Mouse (Mus musculus): ENCODE results near the gene Maml2. TPM values are rescaled to one million over a fixed set of nuclear protein-coding genes. Genes with fewer than 3 reads are reported as not detected.

Gene Maml2
- polyA plus RNA-seq, 1 experiment from 2014 or later, result 8.6 TPM

- H3K36me3 ChIP-seq (replicated peaks; ENCODE audit: control insufficient read depth, insufficient read depth, low read depth, low read length), result no peaks in the 10 kb centered on the region
- H3K4me1 ChIP-seq (ENCODE audit: control insufficient read depth, insufficient read depth, low read length), result no peaks in the 10 kb centered on the region
- no peaks in the 10 kb centered on the region for H3K9me3 ChIP-seq (replicated peaks; ENCODE audit: control insufficient read depth, low read length)
- H3K9ac ChIP-seq (replicated peaks; ENCODE audit: low read length), result no peak overlapping the region
- H3K27me3 ChIP-seq (ENCODE audit: control insufficient read depth, insufficient read depth, low read length), result no peaks in the 10 kb centered on the region
- H3K4me2 ChIP-seq (ENCODE audit: low read depth, low read length), result no peak overlapping the region
- 78% methylated on average over 1 of the region's 1 CpGs for WGBS
- no peak for ATAC-seq (replicated peaks; ENCODE audit: insufficient number of reproducible peaks, low FRiP score, low TSS enrichment, low read depth)
- no peak overlapping the region for H3K4me3 ChIP-seq (ENCODE audit: low read depth, low read length)
- DNase-seq (ENCODE audit: low spot score), result no peak
- no peak overlapping the region for H3K27ac ChIP-seq (replicated peaks; ENCODE audit: low read depth, low read length)
These were observed 279.4 kb downstream of the Maml2 start for GRCm38 (mm10) chr9:13577150-13577549.

GRCm38 (mm10) chr9:13581184-13581583 lies 283.4 kb downstream of the Maml2 start:
- DNase-seq (ENCODE audit: low spot score), result no peak
- WGBS, result 88% methylated on average over 5 of the region's 5 CpGs
- no peak overlapping the region for H3K4me2 ChIP-seq (ENCODE audit: low read depth, low read length)

GRCm38 (mm10) chr9:13583952-13584351 lies 286.2 kb downstream of the Maml2 start:
- 32% methylated on average over 5 of the region's 5 CpGs for WGBS

More at GRCm38 (mm10) chr9:13581184-13581583, 283.4 kb downstream of the Maml2 start:
- no peak overlapping the region for H3K27ac ChIP-seq (replicated peaks; ENCODE audit: low read depth, low read length)
- no peaks in the 10 kb centered on the region for H3K4me1 ChIP-seq (ENCODE audit: control insufficient read depth, insufficient read depth, low read length)
- no peak overlapping the region for H3K9ac ChIP-seq (replicated peaks; ENCODE audit: low read length)
- no peaks in the 10 kb centered on the region for H3K27me3 ChIP-seq (ENCODE audit: control insufficient read depth, insufficient read depth, low read length)
- H3K4me3 ChIP-seq (ENCODE audit: low read depth, low read length), result no peak overlapping the region
- H3K36me3 ChIP-seq (replicated peaks; ENCODE audit: control insufficient read depth, insufficient read depth, low read depth, low read length), result no peaks in the 10 kb centered on the region
- ATAC-seq (replicated peaks; ENCODE audit: insufficient number of reproducible peaks, low FRiP score, low TSS enrichment, low read depth), result no peak
- H3K9me3 ChIP-seq (replicated peaks; ENCODE audit: control insufficient read depth, low read length), result no peaks in the 10 kb centered on the region

GRCm38 (mm10) chr9:13584435-13584834 lies 286.7 kb downstream of the Maml2 start:
- ATAC-seq (replicated peaks; ENCODE audit: insufficient number of reproducible peaks, low FRiP score, low TSS enrichment, low read depth) (no peak), DNase-seq (ENCODE audit: low spot score) (peak; percentile 48)
- Histone ChIP-seq H3K36me3 (replicated peaks; ENCODE audit: control insufficient read depth, insufficient read depth, low read depth, low read length) (no peaks in the 10 kb centered on the region), H3K27me3 (ENCODE audit: control insufficient read depth, insufficient read depth, low read length) (no peaks in the 10 kb centered on the region), H3K4me3 (ENCODE audit: low read depth, low read length) (no peak overlapping the region), H3K9ac (replicated peaks; ENCODE audit: low read length) (no peak overlapping the region), H3K9me3 (replicated peaks; ENCODE audit: control insufficient read depth, low read length) (no peaks in the 10 kb centered on the region), H3K27ac (replicated peaks; ENCODE audit: low read depth, low read length) (no peak overlapping the region), H3K4me2 (ENCODE audit: low read depth, low read length) (no peak overlapping the region), H3K4me1 (ENCODE audit: control insufficient read depth, insufficient read depth, low read length) (no peaks in the 10 kb centered on the region)
- WGBS, result 57% methylated on average over 3 of the region's 3 CpGs

More at GRCm38 (mm10) chr9:13583952-13584351, 286.2 kb downstream of the Maml2 start:
- Histone ChIP-seq H3K27ac (replicated peaks; ENCODE audit: low read depth, low read length) (no peak overlapping the region), H3K4me3 (ENCODE audit: low read depth, low read length) (no peak overlapping the region), H3K27me3 (ENCODE audit: control insufficient read depth, insufficient read depth, low read length) (no peaks in the 10 kb centered on the region), H3K4me1 (ENCODE audit: control insufficient read depth, insufficient read depth, low read length) (no peaks in the 10 kb centered on the region), H3K4me2 (ENCODE audit: low read depth, low read length) (no peak overlapping the region), H3K9me3 (replicated peaks; ENCODE audit: control insufficient read depth, low read length) (no peaks in the 10 kb centered on the region), H3K36me3 (replicated peaks; ENCODE audit: control insufficient read depth, insufficient read depth, low read depth, low read length) (no peaks in the 10 kb centered on the region), H3K9ac (replicated peaks; ENCODE audit: low read length) (no peak overlapping the region)
- peak; percentile 18 for DNase-seq (ENCODE audit: low spot score)
- no peak for ATAC-seq (replicated peaks; ENCODE audit: insufficient number of reproducible peaks, low FRiP score, low TSS enrichment, low read depth)

GRCm38 (mm10) chr9:13587085-13587933 lies 289.6 kb downstream of the Maml2 start:
- no peak for DNase-seq (ENCODE audit: low spot score)
- no peak overlapping the region for H3K27ac ChIP-seq (replicated peaks; ENCODE audit: low read depth, low read length)
- WGBS, result 71% methylated on average over 9 of the region's 9 CpGs

GRCm38 (mm10) chr9:13588786-13589185 lies 291.0 kb downstream of the Maml2 start:
- no peak for DNase-seq (ENCODE audit: low spot score)
- no peak overlapping the region for H3K9ac ChIP-seq (replicated peaks; ENCODE audit: low read length)
- H3K9me3 ChIP-seq (replicated peaks; ENCODE audit: control insufficient read depth, low read length), result no peaks in the 10 kb centered on the region
- WGBS, result 95% methylated on average over 1 of the region's 1 CpGs
- no peak overlapping the region for H3K4me2 ChIP-seq (ENCODE audit: low read depth, low read length)
- no peak for ATAC-seq (replicated peaks; ENCODE audit: insufficient number of reproducible peaks, low FRiP score, low TSS enrichment, low read depth)
- no peak overlapping the region for H3K27ac ChIP-seq (replicated peaks; ENCODE audit: low read depth, low read length)
- no peaks in the 10 kb centered on the region for H3K36me3 ChIP-seq (replicated peaks; ENCODE audit: control insufficient read depth, insufficient read depth, low read depth, low read length)
- H3K27me3 ChIP-seq (ENCODE audit: control insufficient read depth, insufficient read depth, low read length), result no peaks in the 10 kb centered on the region
- H3K4me3 ChIP-seq (ENCODE audit: low read depth, low read length), result no peak overlapping the region
- no peaks in the 10 kb centered on the region for H3K4me1 ChIP-seq (ENCODE audit: control insufficient read depth, insufficient read depth, low read length)

More at GRCm38 (mm10) chr9:13587085-13587933, 289.6 kb downstream of the Maml2 start:
- Histone ChIP-seq H3K9me3 (replicated peaks; ENCODE audit: control insufficient read depth, low read length) (no peaks in the 10 kb centered on the region), H3K4me2 (ENCODE audit: low read depth, low read length) (no peak overlapping the region), H3K9ac (replicated peaks; ENCODE audit: low read length) (no peak overlapping the region), H3K36me3 (replicated peaks; ENCODE audit: control insufficient read depth, insufficient read depth, low read depth, low read length) (no peaks in the 10 kb centered on the region), H3K27me3 (ENCODE audit: control insufficient read depth, insufficient read depth, low read length) (no peaks in the 10 kb centered on the region), H3K4me3 (ENCODE audit: low read depth, low read length) (no peak overlapping the region), H3K4me1 (ENCODE audit: control insufficient read depth, insufficient read depth, low read length) (no peaks in the 10 kb centered on the region)
- ATAC-seq (replicated peaks; ENCODE audit: insufficient number of reproducible peaks, low FRiP score, low TSS enrichment, low read depth), result no peak

GRCm38 (mm10) chr9:13592701-13593100 lies 294.9 kb downstream of the Maml2 start:
- DNase-seq (ENCODE audit: low spot score), result no peak
- Histone ChIP-seq H3K9me3 (replicated peaks; ENCODE audit: control insufficient read depth, low read length) (no peaks in the 10 kb centered on the region), H3K4me1 (ENCODE audit: control insufficient read depth, insufficient read depth, low read length) (no peaks in the 10 kb centered on the region), H3K27ac (replicated peaks; ENCODE audit: low read depth, low read length) (no peak overlapping the region), H3K9ac (replicated peaks; ENCODE audit: low read length) (no peak overlapping the region), H3K36me3 (replicated peaks; ENCODE audit: control insufficient read depth, insufficient read depth, low read depth, low read length) (no peaks in the 10 kb centered on the region), H3K4me2 (ENCODE audit: low read depth, low read length) (no peak overlapping the region), H3K4me3 (ENCODE audit: low read depth, low read length) (no peak overlapping the region), H3K27me3 (ENCODE audit: control insufficient read depth, insufficient read depth, low read length) (no peaks in the 10 kb centered on the region)
- no peak for ATAC-seq (replicated peaks; ENCODE audit: insufficient number of reproducible peaks, low FRiP score, low TSS enrichment, low read depth)
- 88% methylated on average over 10 of the region's 10 CpGs for whole genome bisulfite sequencing

GRCm38 (mm10) chr9:13597736-13598135 lies 300.0 kb downstream of the Maml2 start:
- H3K36me3 ChIP-seq (replicated peaks; ENCODE audit: control insufficient read depth, insufficient read depth, low read depth, low read length), result no peaks in the 10 kb centered on the region
- no peaks in the 10 kb centered on the region for H3K27me3 ChIP-seq (ENCODE audit: control insufficient read depth, insufficient read depth, low read length)
- no peaks in the 10 kb centered on the region for H3K9me3 ChIP-seq (replicated peaks; ENCODE audit: control insufficient read depth, low read length)
- DNase-seq (ENCODE audit: low spot score) (no peak), ATAC-seq (replicated peaks; ENCODE audit: insufficient number of reproducible peaks, low FRiP score, low TSS enrichment, low read depth) (no peak)
- no peaks in the 10 kb centered on the region for H3K4me1 ChIP-seq (ENCODE audit: control insufficient read depth, insufficient read depth, low read length)
- no peak overlapping the region for H3K4me2 ChIP-seq (ENCODE audit: low read depth, low read length)
- WGBS, result 85% methylated on average over 6 of the region's 6 CpGs
- H3K4me3 ChIP-seq (ENCODE audit: low read depth, low read length), result no peak overlapping the region
- no peak overlapping the region for H3K27ac ChIP-seq (replicated peaks; ENCODE audit: low read depth, low read length)
- no peak overlapping the region for H3K9ac ChIP-seq (replicated peaks; ENCODE audit: low read length)

Data from embryonic facial prominence, embryonic 11.5 days (tissue).